Mouse (Mus musculus): ENCODE measurements around the gene Col4a3.

DNA sequence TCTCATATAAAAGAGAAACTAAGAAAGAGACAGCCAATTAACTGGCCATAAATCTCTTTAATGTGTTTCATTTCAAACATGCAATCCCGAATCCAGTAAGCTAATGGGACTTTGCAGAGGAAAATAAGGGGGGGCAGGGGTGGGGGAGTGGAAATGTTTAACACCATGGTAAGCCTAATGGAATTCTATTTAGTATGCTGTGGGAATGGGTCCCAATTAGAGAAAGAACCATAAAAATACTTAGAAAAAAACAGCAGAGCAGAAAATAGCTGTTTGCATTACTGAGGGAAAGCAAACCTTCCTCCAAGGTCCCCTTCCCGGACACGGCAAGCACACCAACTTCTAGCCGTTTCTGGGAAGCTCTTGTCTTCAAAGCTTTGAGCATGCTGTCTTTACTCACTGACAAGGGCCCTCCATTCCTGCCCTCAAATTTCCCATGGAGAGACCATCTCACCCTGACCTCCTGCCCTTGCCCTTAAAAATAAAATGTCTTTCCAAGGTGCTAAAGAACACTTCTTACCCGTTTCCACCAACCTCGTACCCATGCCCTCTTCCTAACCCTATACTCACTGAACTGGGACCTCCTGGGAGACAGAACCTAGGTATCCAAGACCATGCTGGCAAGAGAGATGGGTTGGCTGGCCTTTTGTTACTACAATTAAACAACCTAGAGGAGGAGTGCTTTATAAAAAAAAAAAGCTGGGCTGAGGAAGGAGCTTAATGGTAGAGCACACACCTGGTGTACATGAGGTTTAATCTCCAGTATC, 42.1 kb upstream of the Col4a3 start:
- no peak for TF ChIP-seq CTCF (IDR thresholded peaks at IDR 0.05; ENCODE audit: borderline replicate concordance, insufficient read depth, low read length)
- TF ChIP-seq POLR2A (IDR thresholded peaks at IDR 0.05; ENCODE audit: low read depth, low read length), result no peak

All from embryonic fibroblast, embryonic 13.5 days (primary cell).